Mouse (Mus musculus) brain, embryonic 14.5 days (tissue): Measurements from ENCODE around the gene Diras1.

Experiments used
- CTCF ChIP-seq: fragments of 200-500 bp; IDR thresholded peaks from 2 replicates; pipeline ENCODE4 v1.5.1; 2012; ENCODE audit warnings: inconsistent platforms, mild to moderate bottlenecking, moderate library complexity, borderline replicate concordance; ENCODE audit not compliant: insufficient read depth, insufficient read length; ENCODE audit errors: extremely low read depth
- POLR2A ChIP-seq: fragments of 200-500 bp; IDR thresholded peaks from 2 replicates; pipeline ENCODE4 v1.6.1; 2012; ENCODE audit warnings: mild to moderate bottlenecking, inconsistent platforms, borderline replicate concordance; ENCODE audit not compliant: poor library complexity, insufficient read depth, insufficient read length, severe bottlenecking; ENCODE audit errors: extremely low read depth

DNA sequence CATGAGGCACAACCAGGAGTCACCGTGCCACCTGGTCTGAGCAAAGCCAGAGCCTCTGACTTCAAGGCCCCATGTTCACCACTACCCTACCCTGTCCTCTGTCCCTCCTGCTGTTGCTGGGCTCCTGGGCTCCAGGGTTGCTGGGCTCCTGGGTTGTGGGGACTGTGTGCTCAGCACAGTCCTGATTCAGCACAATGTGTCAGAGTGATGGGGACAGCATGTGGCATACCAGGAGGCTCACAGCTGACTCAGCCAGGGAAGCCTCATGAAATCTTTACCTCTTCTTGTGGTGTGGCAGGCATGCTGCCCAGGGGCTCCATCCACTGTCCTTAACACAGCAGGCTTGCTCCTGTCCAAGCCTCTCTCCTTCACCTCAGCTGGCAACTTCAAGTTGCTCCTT, 33.5 kb downstream of the Diras1 start:
- TF ChIP-seq CTCF, result no peak
- no peak for TF ChIP-seq POLR2A
